Mouse (Mus musculus): Measurements from ENCODE around the gene Lhb. TPM values are rescaled to one million over a fixed set of nuclear protein-coding genes. Genes with fewer than 3 reads are reported as not detected.

Gene Lhb
- polyA plus RNA-seq, 1 experiment from 2014 or later, result not detected

GRCm38 (mm10) chr7:45409497-45410163 lies 11.0 kb upstream of the Lhb start:
- 86% methylated on average over 8 of the region's 8 CpGs for WGBS
- Histone ChIP-seq H3K4me3 (ENCODE audit: low read depth, low read length) (no peak overlapping the region), H3K9ac (ENCODE audit: low read length) (no peak overlapping the region), H3K27ac (replicated peaks) (no peak overlapping the region), H3K4me1 (replicated peaks; ENCODE audit: control insufficient read depth, insufficient read depth) (no peaks in the 10 kb centered on the region; the same call in 1 of the 2 replicates), H3K4me2 (replicated peaks; ENCODE audit: low read depth) (no peak overlapping the region), H3K36me3 (ENCODE audit: control insufficient read depth, insufficient read depth, low read length) (no peaks in the 10 kb centered on the region), H3K9me3 (ENCODE audit: control insufficient read depth, low read length) (no peaks in the 10 kb centered on the region), H3K27me3 (ENCODE audit: control insufficient read depth, insufficient read depth, low read length) (peaks cover 12% of the 10 kb centered on the region)
- TF ChIP-seq EP300 (optimal IDR thresholded peaks at IDR 0.05) (no peak), CTCF (IDR thresholded peaks at IDR 0.05; ENCODE audit: low read depth) (no peak)
- ATAC-seq (ENCODE audit: low FRiP score, low TSS enrichment), result no peak
- DNase-seq (ENCODE audit: low spot score), result no peak

- ATAC-seq (ENCODE audit: low FRiP score, low TSS enrichment), result no peak
- Histone ChIP-seq H3K9ac (ENCODE audit: low read length) (no peak overlapping the region), H3K4me2 (replicated peaks; ENCODE audit: low read depth) (no peak overlapping the region), H3K36me3 (ENCODE audit: control insufficient read depth, insufficient read depth, low read length) (no peaks in the 10 kb centered on the region), H3K4me3 (ENCODE audit: low read depth, low read length) (no peak overlapping the region), H3K4me1 (replicated peaks; ENCODE audit: control insufficient read depth, insufficient read depth) (no peaks in the 10 kb centered on the region), H3K27ac (replicated peaks) (no peak overlapping the region), H3K9me3 (ENCODE audit: control insufficient read depth, low read length) (no peaks in the 10 kb centered on the region), H3K27me3 (ENCODE audit: control insufficient read depth, insufficient read depth, low read length) (no peaks in the 10 kb centered on the region)
- WGBS, result 77% methylated on average over 2 of the region's 2 CpGs
- TF ChIP-seq EP300 (optimal IDR thresholded peaks at IDR 0.05), result no peak
- TF ChIP-seq CTCF (IDR thresholded peaks at IDR 0.05; ENCODE audit: low read depth), result no peak
- no peak for DNase-seq (ENCODE audit: low spot score)
Observed at GRCm38 (mm10) chr7:45412421-45412820, 8.2 kb upstream of the Lhb start.

- 3% methylated on average over 29 of the region's 45 CpGs for WGBS
- no peak for TF ChIP-seq CTCF (IDR thresholded peaks at IDR 0.05; ENCODE audit: low read depth)
- TF ChIP-seq EP300 (optimal IDR thresholded peaks at IDR 0.05), result no peak
- DNase-seq (ENCODE audit: low spot score) (peak; percentile 53), ATAC-seq (ENCODE audit: low FRiP score, low TSS enrichment) (peak; percentile 49)
- Histone ChIP-seq H3K4me2 (replicated peaks; ENCODE audit: low read depth) (peak within 1 kb of the TSS; percentile 95), H3K36me3 (ENCODE audit: control insufficient read depth, insufficient read depth, low read length) (no peaks in the 10 kb centered on the region), H3K27ac (replicated peaks) (peak within 1 kb of the TSS; percentile 30), H3K9ac (ENCODE audit: low read length) (peak within 1 kb of the TSS; percentile 54), H3K4me3 (ENCODE audit: low read depth, low read length) (peak within 1 kb of the TSS; percentile 54), H3K9me3 (ENCODE audit: control insufficient read depth, low read length) (no peaks in the 10 kb centered on the region), H3K27me3 (ENCODE audit: control insufficient read depth, insufficient read depth, low read length) (no peaks in the 10 kb centered on the region), H3K4me1 (replicated peaks; ENCODE audit: control insufficient read depth, insufficient read depth) (no peaks in the 10 kb centered on the region)
Observed at GRCm38 (mm10) chr7:45413113-45413863, 7.3 kb upstream of the Lhb start, which contains the start of gene Ntf5. Gene Ntf5, plus strand, starts transcription at chr7:45413695.

- Histone ChIP-seq H3K36me3 (ENCODE audit: control insufficient read depth, insufficient read depth, low read length) (no peaks in the 10 kb centered on the region), H3K9me3 (ENCODE audit: control insufficient read depth, low read length) (no peaks in the 10 kb centered on the region), H3K4me2 (replicated peaks; ENCODE audit: low read depth) (peak overlapping the region; percentile 95), H3K4me3 (ENCODE audit: low read depth, low read length) (peak overlapping the region; percentile 54), H3K9ac (ENCODE audit: low read length) (peak overlapping the region; percentile 54), H3K27me3 (ENCODE audit: control insufficient read depth, insufficient read depth, low read length) (no peaks in the 10 kb centered on the region), H3K27ac (replicated peaks) (peak overlapping the region; percentile 30), H3K4me1 (replicated peaks; ENCODE audit: control insufficient read depth, insufficient read depth) (no peaks in the 10 kb centered on the region)
- ATAC-seq (ENCODE audit: low FRiP score, low TSS enrichment) (peak; percentile 36; the same call in 1 of the 2 replicates), DNase-seq (ENCODE audit: low spot score) (peak; percentile 43)
- TF ChIP-seq CTCF (IDR thresholded peaks at IDR 0.05; ENCODE audit: low read depth), result no peak
- no peak for TF ChIP-seq EP300 (optimal IDR thresholded peaks at IDR 0.05)
- 3% methylated on average over 25 of the region's 27 CpGs for WGBS
Observed at GRCm38 (mm10) chr7:45413864-45414739, 6.5 kb upstream of the Lhb start.

- WGBS, result 57% methylated on average over 12 of the region's 12 CpGs
Observed at GRCm38 (mm10) chr7:45414740-45415224, 5.8 kb upstream of the Lhb start.

More at GRCm38 (mm10) chr7:45414740-45415224, 5.8 kb upstream of the Lhb start:
- H3K9ac ChIP-seq (ENCODE audit: low read length), result no peak overlapping the region
- H3K9me3 ChIP-seq (ENCODE audit: control insufficient read depth, low read length), result no peaks in the 10 kb centered on the region
- no peaks in the 10 kb centered on the region for H3K36me3 ChIP-seq (ENCODE audit: control insufficient read depth, insufficient read depth, low read length)
- ATAC-seq (ENCODE audit: low FRiP score, low TSS enrichment), result no peak
- TF ChIP-seq EP300 (optimal IDR thresholded peaks at IDR 0.05) (no peak), CTCF (IDR thresholded peaks at IDR 0.05; ENCODE audit: low read depth) (no peak)
- H3K4me3 ChIP-seq (ENCODE audit: low read depth, low read length), result no peak overlapping the region
- no peaks in the 10 kb centered on the region for H3K4me1 ChIP-seq (replicated peaks; ENCODE audit: control insufficient read depth, insufficient read depth)
- no peaks in the 10 kb centered on the region for H3K27me3 ChIP-seq (ENCODE audit: control insufficient read depth, insufficient read depth, low read length)
- H3K27ac ChIP-seq (replicated peaks), result no peak overlapping the region
- no peak for DNase-seq (ENCODE audit: low spot score)
- no peak overlapping the region for H3K4me2 ChIP-seq (replicated peaks; ENCODE audit: low read depth)
